Mouse (Mus musculus) CH12.LX (cell line): ENCODE measurements at regions not wholly inside any gene's neighbourhood (a gene's known extent, or its start where the extent isn't known, plus 50 kb on each side); places are given as distances from the start of the nearest gene placed in this dataset.

Experiments
- DNase-seq: peaks from one replicate; pipeline ENCODE4 v3.0.0-alpha.2; 2013; ENCODE audit errors: extremely low read depth
- H3K27ac ChIP-seq: 2 replicates; pipeline ENCODE4 v1.5.1; 2012; ENCODE audit warnings: low read depth, mild to moderate bottlenecking, control low read depth, moderate library complexity; ENCODE audit not compliant: insufficient read depth
- H3K27me3 ChIP-seq: replicated peaks from 2 replicates; pipeline ENCODE3; 2012; ENCODE audit warnings: inconsistent platforms
- H3K36me3 ChIP-seq, 2 experiments: replicated peaks in 1 of 2; 2 replicates each; pipeline versions ENCODE3 to v1.6.1; 2012; ENCODE audit warnings: inconsistent platforms in 1 of 2, low read length in 1 of 2, mild to moderate bottlenecking in 1 of 2, mixed read lengths in 1 of 2, moderate library complexity in 1 of 2; ENCODE audit not compliant: control insufficient read depth in 1 of 2, insufficient read depth in 1 of 2
- H3K4me1 ChIP-seq, 2 experiments: 2 replicates each; pipeline ENCODE4 v1.6.1; 2012; ENCODE audit warnings: inconsistent platforms in 1 of 2, moderate library complexity in 1 of 2; ENCODE audit not compliant: insufficient read depth in 2 of 2, control insufficient read depth in 1 of 2
- H3K4me2 ChIP-seq: 2 replicates; pipeline ENCODE4 v1.6.1; 2012; ENCODE audit warnings: low read depth, mild to moderate bottlenecking, control low read depth; ENCODE audit not compliant: poor library complexity, insufficient read depth, severe bottlenecking
- H3K4me3 ChIP-seq, 3 experiments: fragments of 150-350 bp in 1 of 3; sonication (generic) in 1 of 3; replicated peaks in 1 of 3; 2 replicates each; pipeline versions ENCODE3 to v1.5.1; 2011 to 2012; ENCODE audit warnings: low read depth in 2 of 3, low read length in 2 of 3, mild to moderate bottlenecking in 2 of 3, moderate library complexity in 2 of 3, control low read depth in 1 of 3, improper control_type of control experiment in 1 of 3, inconsistent platforms in 1 of 3, mixed read lengths in 1 of 3; ENCODE audit not compliant: poor library complexity in 1 of 3
- H3K79me2 ChIP-seq: replicated peaks from 2 replicates; pipeline ENCODE4 v1.6.1; 2012; ENCODE audit warnings: mild to moderate bottlenecking, moderate library complexity; ENCODE audit not compliant: control insufficient read depth, poor library complexity, insufficient read depth, severe bottlenecking; ENCODE audit errors: extremely low read depth
- H3K9ac ChIP-seq: 2 replicates; pipeline ENCODE4 v1.6.1; 2012; ENCODE audit warnings: low read depth, mild to moderate bottlenecking, control low read depth, moderate library complexity; ENCODE audit not compliant: insufficient read depth
- H3K9me3 ChIP-seq: replicated peaks from 2 replicates; pipeline ENCODE3; 2012; ENCODE audit warnings: low read length, inconsistent platforms, mixed read lengths
- BHLHE40 ChIP-seq: IDR thresholded peaks from 2 replicates; pipeline ENCODE4 v1.6.1; 2011; ENCODE audit warnings: mild to moderate bottlenecking, low read depth, low read length, improper control_type of control experiment
- CTCF ChIP-seq, 2 experiments: IDR thresholded peaks in 1 of 2; conservative IDR thresholded peaks in 1 of 2; 2 replicates each; pipeline ENCODE4 v1.5.1; 2011 to 2012; ENCODE audit warnings: low read depth in 2 of 2, low read length in 2 of 2, improper control_type of control experiment in 1 of 2, inconsistent platforms in 1 of 2, mild to moderate bottlenecking in 1 of 2, moderate library complexity in 1 of 2
- E2F4 ChIP-seq: IDR thresholded peaks from 2 replicates; pipeline ENCODE4 v1.6.1; 2011; ENCODE audit warnings: low read depth, low read length, improper control_type of control experiment; ENCODE audit not compliant: insufficient replicate concordance
- GABPA ChIP-seq: IDR thresholded peaks from 2 replicates; pipeline ENCODE4 v1.6.1; 2012; ENCODE audit warnings: low read depth, low read length, improper control_type of control experiment, inconsistent platforms; ENCODE audit not compliant: insufficient replicate concordance
- HCFC1 ChIP-seq: IDR thresholded peaks from 2 replicates; pipeline ENCODE4 v1.6.1; 2012; ENCODE audit warnings: low read depth, mild to moderate bottlenecking, inconsistent platforms, low read length, improper control_type of control experiment
- IRF4 ChIP-seq: IDR thresholded peaks from 2 replicates; pipeline ENCODE4 v1.6.1; 2014; ENCODE audit warnings: low read depth, mild to moderate bottlenecking, inconsistent platforms, low read length, improper control_type of control experiment
- JUND ChIP-seq: conservative IDR thresholded peaks from 2 replicates; pipeline ENCODE4 v1.6.1; 2011; ENCODE audit warnings: low read depth, low read length, improper control_type of control experiment
- KAT2A ChIP-seq: IDR thresholded peaks from 2 replicates; pipeline ENCODE4 v1.6.1; 2012; ENCODE audit warnings: low read length, improper control_type of control experiment, inconsistent platforms; ENCODE audit not compliant: insufficient replicate concordance
- MAFK ChIP-seq: IDR thresholded peaks from 2 replicates; pipeline ENCODE4 v1.6.1; 2011; ENCODE audit warnings: low read length, improper control_type of control experiment; ENCODE audit not compliant: insufficient replicate concordance
- MAZ ChIP-seq: IDR thresholded peaks from 2 replicates; pipeline ENCODE4 v1.6.1; 2012; ENCODE audit warnings: low read depth, mild to moderate bottlenecking, inconsistent platforms, low read length, improper control_type of control experiment, moderate library complexity
- MYC ChIP-seq: IDR thresholded peaks from 2 replicates; pipeline ENCODE4 v1.6.1; 2011; ENCODE audit warnings: low read depth, mild to moderate bottlenecking, improper control_type of control experiment, low read length
- NELFE ChIP-seq: IDR thresholded peaks from 2 replicates; pipeline ENCODE4 v1.6.1; 2011; ENCODE audit warnings: low read depth, low read length, improper control_type of control experiment
- PAX5 ChIP-seq: IDR thresholded peaks from 2 replicates; pipeline ENCODE4 v1.6.1; 2012; ENCODE audit warnings: low read length, inconsistent platforms, mixed read lengths
- RAD21 ChIP-seq: IDR thresholded peaks from 2 replicates; pipeline ENCODE4 v1.6.1; 2011; ENCODE audit warnings: low read depth, mild to moderate bottlenecking, low read length, improper control_type of control experiment, moderate library complexity
- SIN3A ChIP-seq: IDR thresholded peaks from 2 replicates; pipeline ENCODE4 v1.6.1; 2012; ENCODE audit warnings: low read length, improper control_type of control experiment, inconsistent platforms
- SMC3 ChIP-seq: IDR thresholded peaks from 2 replicates; pipeline ENCODE4 v1.6.1; 2011; ENCODE audit warnings: low read depth, low read length, improper control_type of control experiment
- TBP ChIP-seq: conservative IDR thresholded peaks from 2 replicates; pipeline ENCODE4 v1.6.1; 2011; ENCODE audit warnings: low read depth, low read length, improper control_type of control experiment
- TCF12 ChIP-seq: IDR thresholded peaks from 2 replicates; pipeline ENCODE4 v1.6.1; 2014; ENCODE audit warnings: low read depth, mild to moderate bottlenecking, inconsistent platforms, low read length, improper control_type of control experiment
- UBTF ChIP-seq: IDR thresholded peaks from 2 replicates; pipeline ENCODE4 v1.6.1; 2012; ENCODE audit warnings: low read depth, mild to moderate bottlenecking, inconsistent platforms, low read length, improper control_type of control experiment, moderate library complexity
- USF1 ChIP-seq: IDR thresholded peaks from 2 replicates; pipeline ENCODE4 v1.6.1; 2014; ENCODE audit warnings: low read depth, mild to moderate bottlenecking, inconsistent platforms, low read length, improper control_type of control experiment
- USF2 ChIP-seq: conservative IDR thresholded peaks from 2 replicates; pipeline ENCODE4 v1.6.1; 2011; ENCODE audit warnings: low read depth, low read length, improper control_type of control experiment
- ZKSCAN1 ChIP-seq: IDR thresholded peaks from 2 replicates; pipeline ENCODE4 v1.6.1; 2012; ENCODE audit warnings: low read depth, inconsistent platforms, low read length, improper control_type of control experiment, borderline replicate concordance
- ZMIZ1 ChIP-seq: IDR thresholded peaks from 2 replicates; pipeline ENCODE4 v1.6.1; 2012; ENCODE audit warnings: low read depth, mild to moderate bottlenecking, inconsistent platforms, low read length, improper control_type of control experiment
- ZNF384 ChIP-seq: IDR thresholded peaks from 2 replicates; pipeline ENCODE4 v1.6.1; 2012; ENCODE audit warnings: low read depth, low read length, improper control_type of control experiment, inconsistent platforms
- dilution Hi-C: fragments of 300-500 bp; cut with MboI; formaldehyde crosslinking; loops from 2 replicates; pipeline ENCODE4 v1.14.3; 2020; ENCODE audit warnings: low sequenced_read_pairs; ENCODE audit not compliant: extremely low pct_unique_long_range_greater_than_20kb, extremely low pct_ligation_motif_present
- in situ Hi-C: fragments of 300-500 bp; cut with MboI; formaldehyde crosslinking; loops from 3 replicates; pipeline ENCODE4 v1.14.3; 2019; ENCODE audit warnings: low sequenced_read_pairs, low pct_ligation_motif_present, low pct_unique_long_range_greater_than_20kb, mixed read lengths

DNA sequence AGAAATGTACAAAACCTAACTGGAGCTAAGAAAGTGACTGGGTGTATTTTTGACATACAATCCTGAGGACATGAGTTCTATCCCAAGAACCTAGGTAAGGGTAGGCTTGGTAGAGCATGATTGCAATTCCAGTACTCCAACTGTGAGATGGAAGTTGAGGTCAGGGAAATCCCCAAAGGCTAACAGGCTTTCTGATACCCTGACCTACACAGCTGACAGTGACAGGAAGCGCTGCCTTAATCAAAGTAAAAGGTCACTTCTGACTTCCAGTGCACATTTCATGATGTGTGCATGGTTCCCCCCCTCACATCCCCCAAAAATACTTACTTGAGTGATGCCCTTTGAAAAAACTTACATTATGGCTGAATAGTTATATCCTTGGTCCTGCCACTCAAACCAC is 312.6 kb upstream of the Pitrm1 start:
- Histone ChIP-seq H3K27me3 (no peaks in the 10 kb centered on the region), H3K4me2 (no peak overlapping the region), H3K9me3 (no peaks in the 10 kb centered on the region), H3K9ac (no peak overlapping the region), H3K4me3 (no peak overlapping the region), H3K4me1 (no peaks in the 10 kb centered on the region), H3K27ac (no peak overlapping the region), H3K36me3 (no peaks in the 10 kb centered on the region), H3K79me2 (no peaks in the 10 kb centered on the region)
- no peak for DNase-seq
- dilution Hi-C loops, result no loop called here
- TF ChIP-seq MAFK, result no peak
- no peak for TF ChIP-seq ZMIZ1
- no peak for TF ChIP-seq E2F4
- no peak for TF ChIP-seq USF2
- TF ChIP-seq TCF12, result no peak
- TF ChIP-seq SIN3A, result no peak
- no peak for TF ChIP-seq TBP
- no peak for TF ChIP-seq IRF4
- TF ChIP-seq CTCF (conservative IDR thresholded peaks at IDR 0.05 in 1 of 2, IDR thresholded peaks at IDR 0.05 in 1 of 2; ENCODE audit: low read depth in 2 of 2, low read length in 2 of 2), result no peak
- no peak for TF ChIP-seq RAD21
- TF ChIP-seq SMC3, result no peak
- no peak for TF ChIP-seq MYC
- TF ChIP-seq ZKSCAN1, result no peak
- TF ChIP-seq PAX5, result no peak
- TF ChIP-seq UBTF, result no peak
- no peak for TF ChIP-seq NELFE
- TF ChIP-seq KAT2A, result no peak
- no peak for TF ChIP-seq BHLHE40
- no peak for TF ChIP-seq ZNF384
- TF ChIP-seq MAZ, result no peak
- in situ Hi-C loops, result no loop called here

DNA sequence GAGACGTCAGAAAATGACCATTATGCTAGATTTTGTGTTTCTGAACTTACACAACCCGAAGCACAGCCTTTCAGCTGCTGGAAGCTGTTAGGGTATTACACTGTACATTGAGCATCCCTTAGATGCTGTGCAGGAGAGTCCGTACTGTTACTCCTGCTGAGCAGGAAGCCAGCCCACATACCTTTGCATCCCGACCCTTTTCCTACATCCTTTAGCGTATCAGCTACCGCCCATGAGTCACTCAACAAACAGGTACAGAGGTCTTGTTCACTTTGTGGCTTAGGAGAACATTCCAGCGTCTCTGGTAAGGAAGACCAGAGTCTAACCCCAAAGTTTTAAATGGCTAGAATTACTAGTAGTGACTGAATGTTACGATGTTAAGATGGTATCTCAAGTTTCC is 311.4 kb upstream of the Pitrm1 start:
- H3K36me3 ChIP-seq, result no peaks in the 10 kb centered on the region
- in situ Hi-C loops, result no loop called here
- H3K9me3 ChIP-seq, result no peaks in the 10 kb centered on the region
- no peak overlapping the region for H3K4me2 ChIP-seq
- H3K79me2 ChIP-seq, result no peaks in the 10 kb centered on the region
- no peak for DNase-seq
- no peak overlapping the region for H3K27ac ChIP-seq
- H3K27me3 ChIP-seq, result no peaks in the 10 kb centered on the region
- TF ChIP-seq GABPA (no peak), JUND (no peak), USF2 (no peak), ZKSCAN1 (no peak), HCFC1 (no peak), USF1 (no peak), IRF4 (no peak), KAT2A (no peak)
- dilution Hi-C loops, result no loop called here
- peaks cover 0 to 7% of the 10 kb centered on the region in 2 experiments; a peak in 2 of 4 replicates for H3K4me1 ChIP-seq
- no peak overlapping the region for H3K9ac ChIP-seq
- no peak overlapping the region for H3K4me3 ChIP-seq
